Mouse (Mus musculus): ENCODE data around the gene Mrgprd.

- TF ChIP-seq GATA1 (IDR thresholded peaks at IDR 0.05; ENCODE audit: low read length) (no peak), TAL1 (IDR thresholded peaks at IDR 0.05; ENCODE audit: low read length) (no peak)
Observed at GRCm38 (mm10) chr7:145332376-145333041, 17.9 kb downstream of the Mrgprd start.

All from erythroblast, embryonic 14.5 days (primary cell).